Mouse (Mus musculus) liver, embryonic 14.5 days (tissue): Measurements from ENCODE around the gene Pim1. TPM values are rescaled to one million over a fixed set of nuclear protein-coding genes. Genes with fewer than 3 reads are reported as not detected.

Source experiments
- ATAC-seq: fragments of 200-750 bp; cut with Nextera tagmentation; 2 replicates; pipeline ENCODE4 v1.8.0; 2017; ENCODE audit warnings: moderate number of reproducible peaks, mild to moderate bottlenecking, moderate library complexity; ENCODE audit not compliant: insufficient read depth
- DNase-seq, 3 experiments: peaks; one replicate each; pipeline ENCODE4 v3.0.0-alpha.2; 2012 to 2013; ENCODE audit warnings: low read depth in 3 of 3, low spot score in 3 of 3
- H3K27ac ChIP-seq: fragments of 300-500 bp; sonication (generic); 2 replicates; pipeline ENCODE4 v1.5.1; 2014; ENCODE audit warnings: moderate library complexity, mild to moderate bottlenecking, control low read depth, inconsistent platforms
- H3K27me3 ChIP-seq: fragments of 300-500 bp; sonication (generic); 2 replicates; pipeline ENCODE4 v1.6.1; 2014; ENCODE audit warnings: mild to moderate bottlenecking, low read length, moderate library complexity; ENCODE audit not compliant: control insufficient read depth, insufficient read depth
- H3K36me3 ChIP-seq: fragments of 300-500 bp; sonication (generic); replicated peaks from 2 replicates; pipeline ENCODE4 v1.6.1; 2014; ENCODE audit warnings: low read depth; ENCODE audit not compliant: control insufficient read depth, insufficient read depth
- H3K4me1 ChIP-seq, 2 experiments: fragments of 200-500 bp in 1 of 2; fragments of 300-500 bp in 1 of 2; sonication (generic) in 1 of 2; replicated peaks; 2 replicates each; pipeline ENCODE4 v1.6.1; 2012 to 2014; ENCODE audit warnings: antibody characterized with exemption in 1 of 2, inconsistent platforms in 1 of 2, low read length in 1 of 2; ENCODE audit not compliant: control insufficient read depth in 2 of 2, insufficient read depth in 2 of 2
- H3K4me2 ChIP-seq: fragments of 300-500 bp; sonication (generic); 2 replicates; pipeline ENCODE4 v1.6.1; 2014; ENCODE audit warnings: low read depth, mild to moderate bottlenecking, control low read depth, moderate library complexity
- H3K4me3 ChIP-seq, 2 experiments: fragments of 200-500 bp in 1 of 2; fragments of 300-500 bp in 1 of 2; sonication (generic) in 1 of 2; 2 replicates each; pipeline ENCODE4 v1.5.1; 2012 to 2014; ENCODE audit warnings: low read depth in 2 of 2, low read length in 2 of 2, mild to moderate bottlenecking in 2 of 2, control low read depth in 1 of 2, inconsistent platforms in 1 of 2, moderate library complexity in 1 of 2; ENCODE audit not compliant: insufficient read depth in 1 of 2
- H3K9ac ChIP-seq: fragments of 300-500 bp; sonication (generic); replicated peaks from 2 replicates; pipeline ENCODE4 v1.6.1; 2014; ENCODE audit warnings: mild to moderate bottlenecking, control low read depth, moderate library complexity
- H3K9me3 ChIP-seq: fragments of 300-500 bp; sonication (generic); 2 replicates; pipeline ENCODE4 v1.6.1; 2016; ENCODE audit warnings: low read length, mixed read lengths; ENCODE audit not compliant: control insufficient read depth
- CTCF ChIP-seq: IDR thresholded peaks from 2 replicates; pipeline ENCODE4 v1.5.1; 2016; ENCODE audit warnings: antibody characterized with exemption, low read depth, control low read depth
- EP300 ChIP-seq: IDR thresholded peaks from 2 replicates; pipeline ENCODE4 v1.6.1; 2016; ENCODE audit warnings: antibody characterized with exemption, low read depth
- WGBS: fragments of 180-500 bp; shearing (Covaris S2); extraction: QIAGEN DNeasy Blood & Tissue Kit; methylation state at CpG from one replicate; pipeline ENCODE4 v1.1.7; 2014; ENCODE audit not compliant: insufficient replicate concordance; 5-methylcytosine and 5-hydroxymethylcytosine counted together
- polyA plus RNA-seq, 2 experiments: library from polyadenylated mRNA; depleted of rRNA in 1 of 2; stranded (reverse) in 1 of 2; unstranded in 1 of 2; fragments of >200 nt; fragmentation: Nextera tagmentation in 1 of 2; extraction: Ambion mirVana in 1 of 2; gene quantifications; 2 replicates each; pipeline versions ENCODE4 v1.2.1 to v1.2.3; 2012 to 2014

Pim1 gene
- polyA plus RNA-seq, 2 experiments: 61.4 to 69.9 TPM

DNA sequence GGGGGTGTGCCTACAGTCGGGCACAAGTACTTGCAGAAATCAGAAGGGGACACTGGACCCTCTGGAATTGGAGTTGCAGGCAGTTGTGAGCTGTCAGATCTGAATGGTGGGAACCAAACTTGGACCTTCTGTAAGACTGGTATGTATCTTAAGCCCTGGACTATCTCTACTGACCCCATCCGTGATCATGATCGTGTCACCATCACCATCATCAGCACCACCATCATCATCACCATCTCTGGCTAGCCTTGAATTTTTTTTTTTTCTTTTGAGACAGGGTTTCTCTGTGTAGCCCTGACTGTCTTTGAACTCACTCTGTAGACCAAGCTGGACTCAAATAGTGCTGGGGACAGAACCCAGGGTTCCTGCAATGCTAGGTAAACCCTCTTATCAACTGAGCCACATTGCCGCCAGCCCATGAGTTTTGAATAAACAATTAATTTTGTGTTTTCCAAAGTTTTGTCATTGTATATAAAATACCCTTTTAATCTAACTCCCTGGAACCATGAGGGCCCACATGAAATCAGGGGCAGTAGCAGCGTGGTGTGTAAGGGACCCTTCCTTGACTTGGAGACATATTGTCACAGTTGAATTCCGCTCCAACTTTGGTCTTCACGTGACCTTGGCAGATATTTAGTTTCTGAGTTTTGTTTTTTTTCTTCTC lies 11.6 kb downstream of the Pim1 start:
- no peaks in the 10 kb centered on the region for H3K36me3 ChIP-seq
- H3K4me3 ChIP-seq: peak overlapping the region in 1 of 2 experiments; percentile 16; a peak in 1 of 4 replicates
- no peaks in the 10 kb centered on the region; the same call in 1 of the 2 replicates for H3K9me3 ChIP-seq
- H3K27me3 ChIP-seq: no peaks in the 10 kb centered on the region
- WGBS: 37% methylated on average over 7 of the region's 7 CpGs
- peak overlapping the region; percentile 95 for H3K27ac ChIP-seq
- peak overlapping the region; percentile 74 for H3K9ac ChIP-seq
- H3K4me2 ChIP-seq: peak overlapping the region; percentile 68
- H3K4me1 ChIP-seq: peaks cover 61 to 72% of the 10 kb centered on the region in 2 experiments
- TF ChIP-seq CTCF (no peak), EP300 (peak; percentile 54; the same call in 1 of the 2 replicates)
- ATAC-seq (no peak), DNase-seq (no peak)

DNA sequence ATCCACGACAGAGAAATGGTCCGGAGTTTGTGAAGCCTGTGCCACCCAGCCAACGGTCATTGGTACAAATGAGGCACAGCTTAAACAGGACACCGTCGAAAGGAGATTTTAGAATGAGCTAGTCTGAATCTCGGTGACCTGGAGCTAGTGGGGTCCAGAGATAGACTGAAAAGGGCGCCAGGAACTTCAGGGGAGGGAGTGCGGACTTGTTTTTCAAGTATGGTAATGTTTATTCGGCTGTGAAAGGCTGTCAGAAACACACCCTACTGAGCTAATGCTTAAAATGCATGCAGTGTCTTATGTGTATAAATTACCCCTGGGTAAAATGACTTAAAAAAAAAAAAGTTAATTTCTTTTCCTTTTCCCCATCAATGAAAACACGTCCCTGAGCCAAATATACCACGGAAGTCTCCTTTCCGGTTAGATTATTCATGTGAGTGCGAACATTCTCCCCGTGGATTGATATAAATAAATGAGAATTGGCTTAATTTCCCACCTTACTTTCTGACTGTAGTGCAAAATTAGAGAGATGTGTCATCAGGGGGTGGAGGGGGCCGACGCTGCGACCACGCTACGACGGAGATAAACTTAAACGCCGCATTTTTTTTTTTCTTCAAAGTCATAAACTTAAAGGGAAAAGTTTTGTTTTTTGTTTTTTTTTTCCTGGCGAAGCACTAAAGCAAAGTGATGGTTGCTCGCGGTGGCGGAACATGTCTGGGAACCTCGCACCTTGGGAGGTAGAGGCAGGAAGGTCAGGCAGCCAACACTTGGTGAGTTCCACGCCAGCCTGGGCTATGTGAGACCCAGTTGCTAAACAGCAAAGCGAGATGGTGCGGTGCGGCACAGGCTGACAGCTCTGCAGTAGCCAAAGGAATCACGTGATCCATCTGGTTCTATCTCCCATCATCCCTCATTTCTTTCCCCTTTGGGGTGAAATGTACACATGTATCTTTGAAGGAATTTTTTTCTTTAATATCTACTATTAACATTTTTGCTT lies 12.4 kb downstream of the Pim1 start:
- H3K27ac ChIP-seq: peak overlapping the region; percentile 95
- H3K36me3 ChIP-seq: no peaks in the 10 kb centered on the region
- H3K4me2 ChIP-seq: peak overlapping the region; percentile 68
- TF ChIP-seq CTCF: no peak
- no peak for TF ChIP-seq EP300
- DNase-seq (no peak), ATAC-seq (no peak)
- peaks cover 56 to 66% of the 10 kb centered on the region in 2 experiments for H3K4me1 ChIP-seq
- no peaks in the 10 kb centered on the region for H3K27me3 ChIP-seq
- peak overlapping the region; percentile 74 for H3K9ac ChIP-seq
- peak overlapping the region in 1 of 2 experiments; percentile 18; a peak in 2 of 4 replicates for H3K4me3 ChIP-seq
- 9% methylated on average over 32 of the region's 32 CpGs for WGBS
- no peaks in the 10 kb centered on the region; the same call in 1 of the 2 replicates for H3K9me3 ChIP-seq

DNA sequence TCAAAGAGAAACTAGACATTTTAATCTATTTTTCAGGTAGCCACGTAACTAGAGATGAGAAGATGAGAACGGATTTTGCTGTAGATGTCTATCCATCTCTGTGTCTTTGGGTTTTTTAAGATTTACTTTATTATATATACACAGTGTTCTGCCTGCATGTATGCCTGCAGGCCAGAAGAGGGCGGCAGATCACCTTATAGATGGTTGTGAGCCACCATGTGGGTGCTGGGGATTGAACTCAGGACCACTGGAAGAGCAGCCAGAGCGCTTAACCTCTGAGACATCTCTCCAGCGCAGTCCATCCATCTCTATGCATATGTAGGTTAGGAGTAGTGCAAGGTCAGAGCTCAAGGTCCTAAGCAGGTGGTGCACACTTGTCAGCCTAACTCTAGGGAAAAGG lies 13.1 kb downstream of the Pim1 start:
- Histone ChIP-seq H3K4me3 (no peak overlapping the region), H3K9me3 (no peaks in the 10 kb centered on the region; the same call in 1 of the 2 replicates), H3K27me3 (no peaks in the 10 kb centered on the region), H3K4me2 (peak overlapping the region; percentile 68), H3K27ac (peak overlapping the region; percentile 95), H3K9ac (no peak overlapping the region), H3K4me1 (peaks cover 53 to 65% of the 10 kb centered on the region in 2 experiments), H3K36me3 (no peaks in the 10 kb centered on the region)
- DNase-seq: no peak
- ATAC-seq: no peak
- TF ChIP-seq EP300: no peak
- peak; percentile 70 for TF ChIP-seq CTCF
- 82% methylated on average over 5 of the region's 5 CpGs for WGBS

DNA sequence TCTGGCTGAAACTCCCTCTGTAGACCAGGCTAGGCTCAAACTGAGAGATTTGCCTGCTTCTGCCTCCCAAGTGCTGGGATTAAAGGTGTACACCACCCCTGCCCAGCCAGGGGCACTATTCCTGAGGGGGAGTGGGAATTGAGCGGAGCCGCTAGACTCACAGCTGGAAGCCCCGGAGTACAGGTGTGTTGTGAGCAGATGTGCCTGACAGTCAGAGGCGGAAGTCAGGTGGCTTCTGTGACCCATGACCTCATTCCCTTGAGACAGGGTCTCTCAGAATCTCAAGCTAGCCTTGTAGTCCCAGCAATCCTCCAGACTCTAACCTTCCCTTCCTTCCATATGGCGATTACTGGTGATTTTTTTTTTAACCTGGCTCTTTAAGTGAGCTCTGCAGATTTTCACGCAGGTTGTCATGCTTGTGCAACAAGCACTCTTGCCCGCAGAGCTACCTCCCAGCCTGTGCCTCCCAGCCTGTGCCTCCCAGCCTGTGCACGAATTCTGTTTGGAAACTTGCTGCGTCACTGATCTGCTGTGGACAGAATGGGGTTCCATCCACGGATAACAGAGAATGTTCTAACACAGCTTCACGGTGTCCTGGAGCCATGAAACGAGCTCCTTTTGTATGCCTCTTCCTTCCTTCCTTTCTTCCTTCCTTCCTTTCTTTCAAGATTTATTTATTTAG lies 18.5 kb downstream of the Pim1 start:
- peak overlapping the region; percentile 86 for H3K27ac ChIP-seq
- WGBS: 43% methylated on average over 12 of the region's 12 CpGs
- H3K4me1 ChIP-seq: peaks cover 32 to 59% of the 10 kb centered on the region in 2 experiments
- no peaks in the 10 kb centered on the region for H3K36me3 ChIP-seq
- H3K9me3 ChIP-seq: no peaks in the 10 kb centered on the region
- H3K27me3 ChIP-seq: no peaks in the 10 kb centered on the region
- peak overlapping the region; percentile 55 for H3K9ac ChIP-seq
- peak overlapping the region; percentile 37 for H3K4me2 ChIP-seq
- no peak for DNase-seq
- TF ChIP-seq EP300 (peak; percentile 70), CTCF (no peak)
- peak; percentile 76 for ATAC-seq
- H3K4me3 ChIP-seq: no peak overlapping the region
